ENCODE assay signal across 13 mouse cellular contexts in genomic region chr10:69892162-69892561, GRCm38 (mm10).
"Had no signal": no experiment of that assay in that cellular context is flagged by ENCODE, and none has a peak within 500 bp of the region (broad histone marks: within the 10 kb centered on the region; RNA-seq: fewer than 3 reads in every experiment).

No protein-coding gene starts in this region.

- H3K4me2 ChIP-seq: limb, embryonic 13.5 days; midbrain, embryonic 12.5 days; neural tube, embryonic 12.5 days had no signal

- H3K27me3 ChIP-seq: limb, embryonic 13.5 days; midbrain, embryonic 12.5 days; neural tube, embryonic 12.5 days had no signal

- H3K27ac ChIP-seq: limb, embryonic 13.5 days; liver, embryonic 14.5 days; midbrain, embryonic 12.5 days; neural tube, embryonic 12.5 days had no signal

- H3K4me3 ChIP-seq: limb, embryonic 13.5 days; midbrain, embryonic 12.5 days; neural tube, embryonic 12.5 days had no signal

- H3K9ac ChIP-seq: limb, embryonic 13.5 days; liver, embryonic 14.5 days; midbrain, embryonic 12.5 days; neural tube, embryonic 12.5 days had no signal

- H3K9me3 ChIP-seq: limb, embryonic 13.5 days; midbrain, embryonic 12.5 days; neural tube, embryonic 12.5 days had no signal

- ATAC-seq: lung, postnatal 0 days had no signal

- H3K4me1 ChIP-seq: limb, embryonic 13.5 days; midbrain, embryonic 12.5 days had no signal

- DNase-seq: kidney, adult 8-10 months; kidney, postnatal 36 days; layer of hippocampus, adult 9-11 months; layer of hippocampus, postnatal 36 days; lung, adult 2 months; lung, postnatal 36 days; thymus, adult 18-20 months; thymus, postnatal 14 days had no signal
